Mouse (Mus musculus) lung, adult 2 months (tissue): Measurements from ENCODE around the gene Mindy4. TPM values are rescaled to one million over a fixed set of nuclear protein-coding genes. Genes with fewer than 3 reads are reported as not detected.

Source experiments
- DNase-seq: peaks from one replicate; pipeline ENCODE4 v3.0.0; 2022
- H3K4me1 ChIP-seq: fragments of 200-500 bp; 2 replicates; pipeline ENCODE4 v1.6.1; 2011; ENCODE audit warnings: low read length; ENCODE audit not compliant: control insufficient read depth, insufficient read depth
- H3K4me3 ChIP-seq: fragments of 200-500 bp; replicated peaks from 2 replicates; pipeline ENCODE3; 2011; ENCODE audit warnings: low read depth, mild to moderate bottlenecking, control low read depth, low read length; ENCODE audit errors: extremely low read depth
- CTCF ChIP-seq: fragments of 200-500 bp; IDR thresholded peaks from 2 replicates; pipeline ENCODE4 v1.5.1; 2011; ENCODE audit warnings: mild to moderate bottlenecking, low read length, control low read depth; ENCODE audit not compliant: insufficient read depth
- POLR2A ChIP-seq: fragments of 200-500 bp; IDR thresholded peaks from 2 replicates; pipeline ENCODE4 v1.6.1; 2011; ENCODE audit warnings: low read depth, mild to moderate bottlenecking, control low read depth, low read length, borderline replicate concordance; ENCODE audit errors: extremely low read depth
- WGBS: fragments of 180-500 bp; shearing (Covaris S2); methylation state at CpG from one replicate; pipeline ENCODE4 v1.1.7; 2018; 5-methylcytosine and 5-hydroxymethylcytosine counted together
- polyA plus RNA-seq: library from polyadenylated mRNA; depleted of rRNA; stranded (reverse); fragments of >200 nt; gene quantifications from 2 replicates; pipeline ENCODE4 v1.2.3, GENCODE M21; 2012

The Mindy4 gene
- polyA plus RNA-seq, 1 experiment: 35.7 TPM

- 77% methylated on average over 3 of the region's 3 CpGs for whole genome bisulfite sequencing
- Histone ChIP-seq H3K4me3 (no peak overlapping the region), H3K4me1 (peaks cover 4% of the 10 kb centered on the region)
- TF ChIP-seq POLR2A: no peak
- TF ChIP-seq CTCF: no peak
- peak; percentile 20 for DNase-seq
Observed at GRCm38 (mm10) chr6:55199047-55199446, 4.1 kb upstream of the Mindy4 start.

GRCm38 (mm10) chr6:55203931-55204330 lies 748 bp downstream of the Mindy4 start:
- H3K4me3 ChIP-seq: no peak overlapping the region
- no peak for TF ChIP-seq POLR2A
- no peak for TF ChIP-seq CTCF
- DNase-seq: no peak
- WGBS: 54% methylated on average over 3 of the region's 3 CpGs
- H3K4me1 ChIP-seq: peaks cover 7% of the 10 kb centered on the region

- Histone ChIP-seq H3K4me3 (no peak overlapping the region), H3K4me1 (peaks cover 6% of the 10 kb centered on the region)
- TF ChIP-seq CTCF (no peak), POLR2A (no peak)
- no peak for DNase-seq
- 65% methylated on average over 8 of the region's 8 CpGs for WGBS
Observed at GRCm38 (mm10) chr6:55207786-55208185, 4.6 kb downstream of the Mindy4 start.

GRCm38 (mm10) chr6:55210423-55211365 lies 7.5 kb downstream of the Mindy4 start:
- no peak for TF ChIP-seq CTCF
- no peak for TF ChIP-seq POLR2A
- 50% methylated on average over 15 of the region's 15 CpGs for WGBS
- Histone ChIP-seq H3K4me3 (no peak overlapping the region), H3K4me1 (peaks cover 3% of the 10 kb centered on the region; the same call in 1 of the 2 replicates)
- no peak for DNase-seq

- Histone ChIP-seq H3K4me3 (no peak overlapping the region), H3K4me1 (no peaks in the 10 kb centered on the region; the same call in 1 of the 2 replicates)
- DNase-seq: no peak
- WGBS: 43% methylated on average over 3 of the region's 3 CpGs
- TF ChIP-seq POLR2A (no peak), CTCF (no peak)
Observed at GRCm38 (mm10) chr6:55214541-55214940, 11.4 kb downstream of the Mindy4 start.

- Histone ChIP-seq H3K4me3 (no peak overlapping the region), H3K4me1 (peaks cover 4% of the 10 kb centered on the region; the same call in 1 of the 2 replicates)
- TF ChIP-seq POLR2A (no peak), CTCF (no peak)
- WGBS: 74% methylated on average over 9 of the region's 9 CpGs
- DNase-seq: no peak
Observed at GRCm38 (mm10) chr6:55218232-55218631, 15.0 kb downstream of the Mindy4 start.

GRCm38 (mm10) chr6:55223986-55224385 lies 20.8 kb downstream of the Mindy4 start:
- no peak for TF ChIP-seq CTCF
- TF ChIP-seq POLR2A: no peak
- Histone ChIP-seq H3K4me3 (no peak overlapping the region), H3K4me1 (peaks cover 4% of the 10 kb centered on the region; the same call in 1 of the 2 replicates)
- WGBS: 91% methylated on average over 8 of the region's 8 CpGs
- no peak for DNase-seq

- no peak for DNase-seq
- 68% methylated on average over 8 of the region's 8 CpGs for WGBS
- TF ChIP-seq CTCF (no peak), POLR2A (no peak)
- peaks cover 3% of the 10 kb centered on the region; the same call in 1 of the 2 replicates for H3K4me1 ChIP-seq
- H3K4me3 ChIP-seq: no peak overlapping the region
Observed at GRCm38 (mm10) chr6:55230048-55230447, 26.9 kb downstream of the Mindy4 start.

- H3K4me3 ChIP-seq: no peak overlapping the region
- H3K4me1 ChIP-seq: peaks cover 12% of the 10 kb centered on the region
- WGBS: 91% methylated on average over 7 of the region's 7 CpGs
- DNase-seq: no peak
- TF ChIP-seq POLR2A (no peak), CTCF (no peak)
Observed at GRCm38 (mm10) chr6:55232101-55232500, 28.9 kb downstream of the Mindy4 start.

GRCm38 (mm10) chr6:55232524-55233264 lies 29.5 kb downstream of the Mindy4 start:
- peaks cover 12% of the 10 kb centered on the region for H3K4me1 ChIP-seq
- DNase-seq: no peak
- H3K4me3 ChIP-seq: no peak overlapping the region
- WGBS: 37% methylated on average over 3 of the region's 3 CpGs
- TF ChIP-seq CTCF (peak; percentile 30; the same call in 1 of the 2 replicates), POLR2A (no peak)
